Mouse (Mus musculus): Measurements from ENCODE around the gene Shisal2b.
"Not testable (repeated sequence)": the region's sequence is repeated elsewhere in the genome, so short reads cannot be mapped to it uniquely, and the experiment has no call there.

The Shisal2b gene

DNA sequence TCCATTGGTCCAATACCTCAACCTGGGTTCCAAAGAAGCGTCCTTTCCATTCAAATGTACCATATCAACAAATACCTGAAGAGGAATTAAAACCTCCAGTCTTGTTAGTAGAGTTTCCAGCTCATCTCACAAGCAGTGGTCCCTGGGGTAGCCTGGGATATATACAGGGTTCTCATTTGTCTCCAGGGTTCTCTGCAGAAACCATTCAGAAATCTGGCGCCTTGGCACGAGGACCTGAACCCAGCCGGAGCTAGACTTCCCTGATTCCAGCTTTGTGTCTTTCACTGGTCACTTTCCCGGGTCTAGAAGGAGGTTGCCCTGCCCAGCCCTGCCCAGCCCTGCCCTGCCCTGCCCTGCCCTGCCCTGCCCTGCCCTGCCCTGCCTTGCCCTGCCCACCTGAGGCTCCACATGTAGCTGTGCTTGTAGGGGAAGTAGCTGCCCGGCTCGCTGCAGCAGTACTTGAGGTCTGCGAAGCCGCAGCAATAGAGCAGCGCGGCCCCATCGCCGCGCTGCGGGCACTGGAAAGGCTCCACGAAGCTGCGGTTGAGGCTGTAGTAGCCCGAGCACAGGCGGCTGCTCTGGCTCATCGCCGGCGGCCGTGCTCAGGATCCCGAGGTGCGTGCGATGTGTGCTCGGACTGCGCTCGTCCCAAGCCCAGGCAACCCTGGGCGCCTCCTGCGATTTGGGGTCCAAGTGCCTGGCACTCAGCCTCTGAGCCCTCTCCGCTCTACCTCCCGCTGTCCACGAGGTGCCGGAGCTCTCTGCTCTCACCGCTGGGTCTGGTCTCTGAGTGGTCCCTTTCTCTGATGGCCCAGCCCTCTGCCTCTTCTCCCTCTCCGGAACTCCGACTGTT is at the start of gene Shisal2b:
Gene Shisal2b, minus strand, starts transcription at position 767 of the 853 bp plus-strand sequence.
- DNase-seq (ENCODE audit: low spot score in 2 of 2) = no peak

DNA sequence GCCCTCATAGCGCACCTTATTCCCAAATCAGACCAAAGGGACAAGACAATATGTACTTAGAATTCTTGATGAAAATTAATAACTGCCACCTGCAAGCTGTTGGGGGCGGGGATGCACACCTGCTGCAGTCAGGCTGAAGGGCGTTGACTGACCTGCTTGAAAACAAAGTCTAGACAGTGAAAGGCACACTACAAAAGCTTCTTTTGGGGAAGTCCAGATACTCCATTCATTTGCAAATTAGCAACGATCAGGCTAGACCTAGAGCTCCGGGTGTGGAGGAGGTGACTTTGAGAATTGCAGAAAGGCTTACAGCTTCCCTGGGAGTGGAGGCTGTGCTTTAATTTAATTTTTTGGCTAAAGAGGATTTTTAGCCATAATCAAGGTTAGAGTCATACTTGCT is 47.9 kb upstream of the Shisal2b start:
- DNase-seq (ENCODE audit: low spot score in 2 of 2) = not testable (repeated sequence)

DNA sequence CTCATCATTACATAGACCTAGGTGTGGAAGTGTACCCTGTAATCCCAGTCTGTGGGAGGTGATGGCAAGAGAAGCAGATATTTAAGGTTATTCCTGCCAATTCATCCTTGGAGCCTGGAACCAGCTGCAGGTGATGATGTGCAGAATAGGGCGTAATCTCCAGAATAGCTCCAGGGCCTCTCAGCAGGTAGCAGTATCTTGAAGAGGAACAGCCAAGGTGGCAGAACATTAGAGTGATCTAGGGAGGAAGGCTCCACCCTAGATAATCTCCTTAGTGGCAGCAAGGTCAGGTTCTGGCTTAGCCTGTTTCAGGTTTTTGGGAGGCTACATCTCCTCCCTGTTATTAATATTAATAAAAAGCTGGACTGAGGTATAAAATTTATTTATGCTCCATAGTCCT is 47.3 kb upstream of the Shisal2b start:
- not testable (repeated sequence) for DNase-seq (ENCODE audit: low spot score in 2 of 2)

GRCm38 (mm10) chr13:104908691-104909090 is 45.0 kb upstream of the Shisal2b start:
- DNase-seq (ENCODE audit: low spot score in 2 of 2) = no peak

- no peak for DNase-seq (ENCODE audit: low spot score in 2 of 2)
These were observed 31.1 kb upstream of the Shisal2b start for GRCm38 (mm10) chr13:104894771-104895170.

DNA sequence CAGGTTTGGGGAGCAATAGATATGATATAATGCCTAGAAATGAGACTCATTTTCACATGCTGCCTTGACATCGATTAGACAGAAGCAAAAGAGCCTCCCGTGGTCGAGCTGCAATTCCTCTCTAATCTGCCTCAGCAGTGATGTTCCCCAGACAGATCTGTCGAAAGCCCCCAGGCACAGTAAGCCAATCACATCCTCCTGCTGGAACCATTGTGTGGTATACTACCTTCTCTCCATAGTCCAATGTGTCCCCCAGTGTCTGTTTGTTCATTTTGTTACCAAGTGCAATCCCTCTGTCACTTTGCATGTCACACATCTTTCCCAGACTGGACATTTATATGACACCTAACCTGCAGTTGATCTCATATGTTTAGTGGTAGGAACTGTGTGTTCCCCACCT is 28.6 kb upstream of the Shisal2b start:
- DNase-seq (ENCODE audit: low spot score in 2 of 2) = no peak

DNA sequence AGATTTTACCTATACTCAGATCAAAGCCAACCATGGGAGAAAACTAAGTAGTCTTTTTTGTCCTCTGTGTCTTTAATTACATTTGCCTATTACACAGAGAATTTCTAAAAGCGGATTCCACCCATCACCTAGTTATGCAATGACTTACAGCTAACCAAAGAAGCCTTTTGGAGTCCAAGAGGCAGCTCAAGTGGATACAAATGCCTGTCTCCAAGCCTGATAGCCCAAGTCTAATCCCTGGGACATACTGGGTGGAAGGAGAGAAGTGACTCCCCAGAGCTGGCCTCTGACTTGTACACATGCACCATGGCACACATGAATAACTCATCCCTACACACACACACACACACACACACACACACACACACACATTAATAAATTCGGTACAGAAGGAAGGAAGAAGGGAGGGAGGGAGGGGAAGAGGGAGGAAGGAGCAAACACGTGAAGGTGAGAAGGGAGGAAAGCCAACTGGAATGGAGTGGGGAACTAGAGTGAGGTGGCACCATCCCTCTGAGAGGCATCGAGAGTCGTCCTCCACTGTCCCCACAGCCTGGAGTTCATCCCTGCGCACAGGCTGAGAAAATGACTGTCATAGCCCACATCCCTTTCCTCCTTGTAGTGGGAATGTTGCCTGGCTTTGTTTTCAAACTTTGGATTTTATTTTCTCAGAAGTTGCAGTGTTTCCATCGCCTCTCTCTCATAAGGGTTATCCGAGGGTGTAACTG is 22.8 kb upstream of the Shisal2b start:
- DNase-seq (ENCODE audit: low spot score in 2 of 2) = no peak

DNA sequence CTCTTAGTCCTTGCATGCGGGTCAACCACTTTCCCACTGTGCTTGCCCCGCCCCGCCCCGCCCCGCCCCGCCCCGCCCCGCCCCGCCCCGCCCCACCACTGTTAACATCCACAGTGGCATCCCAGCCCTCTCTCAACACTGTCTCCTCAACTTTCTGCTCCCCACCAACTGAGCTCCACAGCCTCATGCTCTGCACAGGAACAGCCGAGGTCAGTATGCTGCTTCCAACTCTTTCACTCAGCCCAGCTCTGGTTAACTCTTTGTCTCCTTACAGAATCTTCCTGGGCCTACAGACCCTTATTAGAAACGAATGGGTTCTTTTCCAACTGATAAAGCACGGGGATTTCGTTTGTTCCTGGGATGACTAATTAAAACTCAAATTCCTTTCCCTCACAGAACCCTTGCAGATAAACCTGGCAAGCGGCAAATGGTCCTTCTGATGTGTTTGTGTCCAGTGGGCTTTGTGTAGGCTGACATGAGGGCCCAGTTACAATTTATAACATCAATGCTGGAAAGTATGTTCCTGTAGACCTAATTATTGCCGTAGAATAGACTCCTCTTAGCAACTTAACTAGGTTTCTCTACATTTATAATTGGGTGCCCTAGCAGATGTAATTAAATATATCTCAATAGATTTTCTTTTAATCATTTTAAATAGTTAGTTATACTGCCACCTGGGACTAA is 20.0 kb upstream of the Shisal2b start:
- no peak for DNase-seq (ENCODE audit: low spot score in 2 of 2)

DNA sequence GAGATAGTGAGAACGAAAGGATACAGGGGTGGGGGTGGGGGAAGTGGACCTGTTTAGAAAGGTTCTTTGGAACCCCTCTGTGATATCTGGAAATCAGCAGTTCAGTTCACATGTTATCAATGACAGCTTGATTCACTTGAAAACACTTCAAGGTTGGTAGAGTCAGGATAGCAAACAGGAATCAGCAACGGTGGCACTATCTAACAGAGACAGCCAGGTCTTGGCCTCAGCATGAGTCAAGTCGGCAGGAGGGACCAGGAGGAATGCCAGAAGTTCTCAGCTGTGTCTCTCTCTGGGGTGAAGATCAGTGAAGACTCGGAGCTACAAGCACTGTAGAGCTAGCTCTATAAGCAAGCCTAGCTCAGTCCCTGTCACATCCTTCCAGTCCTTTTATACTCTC is 14.8 kb upstream of the Shisal2b start:
- DNase-seq (ENCODE audit: low spot score in 2 of 2) = no peak

GRCm38 (mm10) chr13:104869907-104870306 is 6.2 kb upstream of the Shisal2b start:
- DNase-seq (ENCODE audit: low spot score in 2 of 2) = no peak

DNA sequence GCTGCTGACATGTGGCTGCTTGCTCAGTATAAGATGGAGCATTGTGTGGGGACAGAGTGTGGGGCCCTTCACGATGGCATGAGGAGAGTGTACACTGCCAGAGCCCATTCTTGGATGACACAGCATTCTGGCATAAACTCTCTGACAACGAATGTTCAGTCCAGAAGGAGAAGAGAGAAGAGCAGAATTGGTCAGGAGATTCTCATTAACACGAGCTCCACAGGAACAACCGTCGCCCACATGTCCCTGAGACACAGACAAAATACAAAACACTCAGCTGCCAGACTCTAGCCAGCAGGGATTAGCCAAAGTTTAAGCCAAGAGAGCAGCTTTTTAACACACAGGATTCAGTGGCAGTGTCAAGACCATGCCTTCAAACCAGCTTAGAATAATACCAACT is 3.0 kb upstream of the Shisal2b start:
- no peak for DNase-seq (ENCODE audit: low spot score in 2 of 2)

- no peak for DNase-seq (ENCODE audit: low spot score in 2 of 2)
These were observed 10.0 kb downstream of the Shisal2b start for GRCm38 (mm10) chr13:104853645-104854044.

DNA sequence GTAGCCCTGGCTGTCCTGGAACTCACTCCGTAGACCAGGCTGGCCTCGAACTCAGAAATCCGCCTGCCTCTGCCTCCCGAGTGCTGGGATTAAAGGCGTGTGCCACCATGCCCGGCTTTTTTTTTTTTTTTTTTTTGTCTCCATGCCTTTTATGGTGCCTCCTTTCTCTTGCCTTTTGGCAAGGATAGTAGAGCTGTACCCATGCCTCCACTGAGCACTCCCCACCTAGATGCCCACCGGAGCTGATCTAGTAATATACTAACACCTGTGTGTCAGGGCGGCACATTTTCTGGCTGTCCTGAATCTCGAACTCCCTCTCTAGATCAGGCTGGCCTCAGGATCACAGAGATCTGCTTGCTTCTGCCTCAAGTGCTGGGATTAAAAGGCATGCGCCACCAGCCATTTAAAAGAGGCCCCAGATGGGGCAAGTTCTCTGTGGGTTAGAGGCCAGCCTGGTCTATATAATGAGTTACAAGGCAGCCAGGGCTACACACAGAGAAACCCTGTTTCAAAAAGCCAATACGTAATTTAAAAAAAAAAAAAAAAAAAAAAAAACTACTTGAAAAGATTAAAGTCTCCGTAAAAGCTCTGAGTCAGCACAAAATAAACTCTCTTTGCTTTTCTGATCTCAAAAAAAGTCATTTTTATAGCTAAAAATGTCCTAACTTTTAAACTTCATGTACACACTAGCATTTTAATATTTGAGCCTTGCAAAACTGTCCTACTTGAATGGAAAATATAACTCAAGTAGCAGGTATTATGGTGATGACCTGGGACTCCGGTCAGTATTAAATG is 20.2 kb downstream of the Shisal2b start:
- no peak for DNase-seq (ENCODE audit: low spot score in 2 of 2)

DNA sequence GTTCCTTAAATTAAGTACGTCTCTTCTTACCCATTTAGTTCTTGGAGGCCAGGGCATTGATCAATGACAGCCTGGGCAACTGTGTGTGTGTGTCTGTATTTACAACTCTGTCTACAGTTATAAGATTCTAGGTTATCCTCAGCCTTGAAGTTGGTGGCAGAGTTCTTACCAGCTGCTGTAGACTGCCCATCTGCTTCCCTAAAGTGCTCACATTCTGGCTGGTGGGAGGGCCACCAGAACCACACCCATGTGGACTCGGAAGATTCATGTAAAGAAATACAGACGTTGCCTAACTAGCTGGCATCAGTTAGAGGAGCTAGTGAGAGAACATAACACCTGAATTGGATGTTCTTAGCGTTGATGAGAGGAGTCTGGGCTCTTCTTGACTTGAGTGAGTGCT is 21.8 kb downstream of the Shisal2b start:
- no peak for DNase-seq (ENCODE audit: low spot score in 2 of 2)

DNA sequence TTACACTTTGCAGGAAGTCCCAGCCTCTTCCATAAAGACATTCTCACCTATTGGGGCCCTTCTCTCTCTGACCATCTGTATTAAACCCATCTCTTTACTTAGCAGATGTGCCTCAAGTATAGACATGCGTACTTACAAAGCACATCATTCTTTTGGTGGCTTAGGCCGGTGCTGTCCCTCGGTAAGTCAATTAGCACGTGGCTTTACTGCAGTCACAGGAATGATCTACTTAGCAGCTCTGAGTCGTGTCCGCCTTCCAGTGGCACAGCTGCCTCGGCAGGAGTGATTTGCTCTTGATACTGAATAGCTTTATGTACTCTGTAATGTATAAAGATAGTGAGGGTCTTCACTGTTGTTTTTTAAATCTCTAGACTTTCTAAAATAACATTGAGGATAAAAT is 26.1 kb downstream of the Shisal2b start:
- no peak for DNase-seq (ENCODE audit: low spot score in 2 of 2)

DNA sequence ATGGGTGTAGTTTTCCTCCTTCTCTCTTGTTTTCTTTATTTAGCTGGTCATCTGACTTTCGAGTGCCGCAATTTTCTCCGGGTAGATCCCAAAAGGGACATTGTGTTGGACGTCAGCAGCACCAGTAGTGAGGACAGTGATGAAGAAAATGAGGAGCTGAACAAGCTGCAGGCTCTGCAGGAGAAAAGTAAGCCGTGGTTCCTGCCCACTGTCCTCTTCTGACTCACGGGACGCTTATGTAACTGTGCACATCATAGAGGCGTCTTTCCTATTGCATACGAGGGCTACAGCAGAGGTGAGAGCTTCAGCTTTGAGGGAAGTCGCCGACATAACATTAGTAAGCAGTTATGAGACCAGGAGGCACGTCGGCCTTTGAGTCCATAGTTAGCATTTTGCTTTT is 30.9 kb downstream of the Shisal2b start:
- no peak for DNase-seq (ENCODE audit: low spot score in 2 of 2)

DNA sequence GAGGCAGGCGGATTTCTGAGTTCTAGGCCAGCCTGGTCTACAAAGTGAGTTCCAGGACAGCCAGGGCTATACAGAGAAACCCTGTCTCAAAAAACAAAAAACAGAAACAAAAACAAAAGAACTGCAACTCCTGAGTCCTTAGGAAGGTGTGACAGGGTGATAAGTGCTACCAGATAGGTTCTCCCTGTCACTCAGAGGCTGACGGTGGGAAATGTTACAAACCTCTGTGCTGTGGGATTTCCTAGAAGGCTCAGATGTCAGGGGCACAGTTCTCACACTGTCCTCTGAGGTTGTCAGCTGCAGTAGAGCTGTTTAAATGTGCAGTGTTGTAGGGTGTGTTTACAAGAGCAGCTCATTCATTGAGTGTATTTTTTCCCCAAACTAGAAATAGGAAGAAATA is 38.2 kb downstream of the Shisal2b start:
- DNase-seq (ENCODE audit: low spot score in 2 of 2) = no peak

- DNase-seq (ENCODE audit: low spot score in 2 of 2) = no peak
These were observed 41.3 kb downstream of the Shisal2b start for GRCm38 (mm10) chr13:104822411-104822838.

GRCm38 (mm10) chr13:104821908-104822307 is 41.8 kb downstream of the Shisal2b start:
- DNase-seq (ENCODE audit: low spot score in 2 of 2) = no peak

DNA sequence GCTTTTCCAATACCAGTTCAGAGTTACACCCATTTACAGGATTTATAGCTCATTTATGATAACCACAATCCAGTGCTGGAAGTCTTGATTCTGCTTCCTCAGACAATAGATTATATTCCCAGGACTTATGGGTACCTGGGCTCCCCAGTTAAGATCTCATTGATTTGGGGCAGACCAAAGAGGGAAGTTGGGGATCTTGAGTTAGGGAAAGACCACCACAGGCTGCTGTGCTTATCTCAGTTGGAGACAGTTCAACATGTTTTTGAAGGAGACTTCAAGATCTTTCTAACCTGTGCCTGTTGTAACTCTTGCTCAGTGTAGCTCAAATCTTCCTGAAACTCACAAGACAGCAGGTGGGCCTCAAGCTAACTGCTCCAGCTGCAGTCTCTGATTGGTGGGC is 42.5 kb downstream of the Shisal2b start:
- DNase-seq (ENCODE audit: low spot score in 2 of 2) = no peak

GRCm38 (mm10) chr13:104817696-104818095 is 46.0 kb downstream of the Shisal2b start:
- no peak for DNase-seq (ENCODE audit: low spot score in 2 of 2)
